Comparison of ENCODE assay signal across 23 mouse cellular contexts in genomic region chr1:62598551-62598950, GRCm38 (mm10).
DNase-seq lines count a peak whose midpoint lies in the region; ATAC-seq and TF ChIP-seq lines count a peak whose summit lies in the region.
"Had no signal": no experiment of that assay in that cellular context is flagged by ENCODE, and none has a peak within 500 bp of the region (broad histone marks: within the 10 kb centered on the region; RNA-seq: fewer than 3 reads in every experiment).

No protein-coding gene starts in this region.

- no peak overlapping the region for H3K9ac ChIP-seq in heart, adult 2 months (ENCODE audit: low read depth, low read length)
- no peak overlapping the region for H3K9ac ChIP-seq in kidney, postnatal 0 days (ENCODE audit: low read depth, low read length)
- H3K9ac ChIP-seq in kidney, embryonic 14.5 days (ENCODE audit: low read depth, low read length) = no peak overlapping the region
- H3K9ac ChIP-seq: embryonic facial prominence, embryonic 12.5 days; forebrain, embryonic 13.5 days; forebrain, embryonic 15.5 days had no signal

- H3K4me1 ChIP-seq in heart, adult 2 months (ENCODE audit: control insufficient read depth, insufficient read depth, low read length) = no peaks in the 10 kb centered on the region; the same call in 1 of the 2 replicates
- no peaks in the 10 kb centered on the region for H3K4me1 ChIP-seq in kidney, postnatal 0 days (replicated peaks; ENCODE audit: insufficient read depth, low read length)
- H3K4me1 ChIP-seq in kidney, embryonic 14.5 days (ENCODE audit: control insufficient read depth, insufficient read depth, low read length) = no peaks in the 10 kb centered on the region
- H3K4me1 ChIP-seq: embryonic facial prominence, embryonic 10.5 days; embryonic facial prominence, embryonic 12.5 days; forebrain, embryonic 13.5 days; forebrain, embryonic 15.5 days had no signal

- H3K36me3 ChIP-seq in heart, adult 2 months (ENCODE audit: control insufficient read depth, insufficient read depth, low read length) = no peaks in the 10 kb centered on the region
- no peaks in the 10 kb centered on the region for H3K36me3 ChIP-seq in kidney, postnatal 0 days (ENCODE audit: insufficient read depth, low read length)
- no peaks in the 10 kb centered on the region for H3K36me3 ChIP-seq in kidney, embryonic 14.5 days (ENCODE audit: control insufficient read depth, insufficient read depth, low read length)
- H3K36me3 ChIP-seq: embryonic facial prominence, embryonic 10.5 days; embryonic facial prominence, embryonic 12.5 days; forebrain, embryonic 15.5 days; G1E had no signal

- no peak for TF ChIP-seq CTCF in heart, adult 2 months (IDR thresholded peaks at IDR 0.05)
- TF ChIP-seq CTCF in kidney, postnatal 0 days (IDR thresholded peaks at IDR 0.05; ENCODE audit: low read depth) = no peak

- DNase-seq in heart, adult 11 months = peak; percentile 52
- DNase-seq in heart, adult 2 months = no peak
- peak; percentile 79 for DNase-seq in kidney, postnatal 0 days (ENCODE audit: low spot score)
- no peak for DNase-seq in kidney, postnatal 14 days
- peak; percentile 52 to 58 for DNase-seq in kidney, postnatal 4 days
- DNase-seq: adrenal gland, adult 8-10 months; adrenal gland, postnatal 14 days; adrenal gland, postnatal 36 days; B cell, adult 2 months; cerebellum, adult 11-12 months; cerebellum, adult 2 months; cerebellum, adult 9-10 months; cerebellum, postnatal 25 days had no signal

- no peak overlapping the region for H3K4me2 ChIP-seq in kidney, postnatal 0 days (ENCODE audit: low read length)
- no peak overlapping the region for H3K4me2 ChIP-seq in kidney, embryonic 14.5 days (replicated peaks; ENCODE audit: low read depth, low read length)
- H3K4me2 ChIP-seq: embryonic facial prominence, embryonic 12.5 days; forebrain, embryonic 13.5 days; forebrain, embryonic 15.5 days had no signal

- 54% methylated on average over 5 of the region's 5 CpGs for WGBS in heart, adult 2 months
- WGBS in kidney, postnatal 0 days = 79% methylated on average over 5 of the region's 5 CpGs
- WGBS in kidney, embryonic 14.5 days = 77% methylated on average over 5 of the region's 5 CpGs

- H3K27ac ChIP-seq in heart, adult 2 months = no peak overlapping the region
- H3K27ac ChIP-seq in kidney, postnatal 0 days = no peak overlapping the region
- no peak overlapping the region for H3K27ac ChIP-seq in kidney, embryonic 14.5 days (ENCODE audit: low read depth, low read length)
- H3K27ac ChIP-seq: embryonic facial prominence, embryonic 10.5 days; embryonic facial prominence, embryonic 12.5 days; forebrain, embryonic 13.5 days; forebrain, embryonic 15.5 days had no signal

- intact Hi-C loops in heart, adult 2 months (cut with DNase I) = no loop called here

- no peaks in the 10 kb centered on the region for H3K79me2 ChIP-seq in heart, adult 2 months (replicated peaks; ENCODE audit: control insufficient read depth, insufficient read depth, low read length)

- TF ChIP-seq POLR2A in heart, adult 2 months (IDR thresholded peaks at IDR 0.05; ENCODE audit: insufficient read depth, low read depth, low read length) = no peak

- H3K27me3 ChIP-seq in heart, adult 2 months (ENCODE audit: control insufficient read depth, insufficient read depth, low read length) = no peaks in the 10 kb centered on the region
- no peaks in the 10 kb centered on the region for H3K27me3 ChIP-seq in kidney, postnatal 0 days (ENCODE audit: insufficient read depth, low read length)
- H3K27me3 ChIP-seq in kidney, embryonic 14.5 days (ENCODE audit: control insufficient read depth, insufficient read depth, low read length) = no peaks in the 10 kb centered on the region
- H3K27me3 ChIP-seq: CH12.LX; embryonic facial prominence, embryonic 12.5 days; forebrain, embryonic 13.5 days; forebrain, embryonic 15.5 days; Patski had no signal

- ATAC-seq in kidney, postnatal 0 days (replicated peaks; ENCODE audit: low FRiP score, low read depth) = no peak
- no peak for ATAC-seq in kidney, embryonic 14.5 days (ENCODE audit: low FRiP score, low TSS enrichment)
- ATAC-seq: activated CD4-positive, CD25-positive, alpha-beta regulatory T cell, adult 4 months; CD4-positive, CD25-positive, alpha-beta regulatory T cell, adult 4 months; forebrain, embryonic 13.5 days; forebrain, embryonic 15.5 days; Patski had no signal

- no peak overlapping the region for H3K4me3 ChIP-seq in heart, adult 2 months
- no peak overlapping the region for H3K4me3 ChIP-seq in kidney, postnatal 0 days (replicated peaks; ENCODE audit: low read depth, low read length)
- H3K4me3 ChIP-seq in kidney, embryonic 14.5 days (ENCODE audit: low read length) = no peak overlapping the region
- H3K4me3 ChIP-seq: embryonic facial prominence, embryonic 10.5 days; embryonic facial prominence, embryonic 12.5 days; forebrain, embryonic 13.5 days; forebrain, embryonic 15.5 days had no signal

- H3K9me3 ChIP-seq in kidney, postnatal 0 days (replicated peaks; ENCODE audit: low read length) = no peaks in the 10 kb centered on the region
- no peaks in the 10 kb centered on the region for H3K9me3 ChIP-seq in kidney, embryonic 14.5 days (ENCODE audit: control insufficient read depth, low read length)
- H3K9me3 ChIP-seq: embryonic facial prominence, embryonic 10.5 days; embryonic facial prominence, embryonic 12.5 days; forebrain, embryonic 13.5 days; forebrain, embryonic 15.5 days; G1E had no signal

- no peak for TF ChIP-seq EP300 in heart, adult 2 months (IDR thresholded peaks at IDR 0.05; ENCODE audit: insufficient read depth, low read depth, low read length)

Comparison
In these comparisons a context has a peak if more than half of its experiments do, and no peak if none do; other contexts are left out.
1. DNase-seq: peak in heart, adult 11 months (single experiment), kidney, postnatal 0 days (single experiment) and kidney, postnatal 4 days (2 of 2); none in heart, adult 2 months (0 of 2) and kidney, postnatal 14 days (single experiment).